Mouse (Mus musculus) midbrain, embryonic 13.5 days (tissue): ENCODE results near the gene Trmt1. TPM values are rescaled to one million over a fixed set of nuclear protein-coding genes. Genes with fewer than 3 reads are reported as not detected.
A peak's percentile ranks its signal among the peaks of the same experiment; 100 is the strongest.

ENCODE experiments used
- ATAC-seq: fragments of 200-750 bp; cut with Nextera tagmentation; 2 replicates; pipeline ENCODE4 v1.8.0; 2017; ENCODE audit warnings: mild to moderate bottlenecking, moderate TSS enrichment, moderate library complexity
- H3K27ac ChIP-seq: fragments of 300-500 bp; sonication (generic); 2 replicates; pipeline ENCODE4 v1.5.1; 2015; ENCODE audit warnings: inconsistent platforms, mild to moderate bottlenecking, moderate library complexity
- H3K27me3 ChIP-seq: fragments of 300-500 bp; sonication (generic); 2 replicates; pipeline ENCODE4 v1.6.1; 2015; ENCODE audit warnings: mild to moderate bottlenecking, inconsistent platforms
- H3K36me3 ChIP-seq: fragments of 300-500 bp; sonication (generic); 2 replicates; pipeline ENCODE4 v1.6.1; 2015; ENCODE audit warnings: mild to moderate bottlenecking, inconsistent platforms
- H3K4me1 ChIP-seq: fragments of 300-500 bp; sonication (generic); replicated peaks from 2 replicates; pipeline ENCODE4 v1.6.1; 2015; ENCODE audit warnings: inconsistent platforms
- H3K4me2 ChIP-seq: fragments of 300-500 bp; sonication (generic); replicated peaks from 2 replicates; pipeline ENCODE4 v1.6.1; 2015; ENCODE audit warnings: moderate library complexity, mild to moderate bottlenecking, inconsistent platforms
- H3K4me3 ChIP-seq: fragments of 300-500 bp; sonication (generic); replicated peaks from 2 replicates; pipeline ENCODE4 v1.5.1; 2015; ENCODE audit warnings: mild to moderate bottlenecking, inconsistent platforms
- H3K9ac ChIP-seq: fragments of 300-500 bp; sonication (generic); replicated peaks from 2 replicates; pipeline ENCODE4 v1.6.1; 2015; ENCODE audit warnings: mild to moderate bottlenecking, inconsistent platforms
- H3K9me3 ChIP-seq: fragments of 300-500 bp; sonication (generic); 2 replicates; pipeline ENCODE4 v1.6.1; 2016; ENCODE audit warnings: mild to moderate bottlenecking, inconsistent platforms
- WGBS: fragments of 180-500 bp; shearing (Covaris S2); methylation state at CpG from one replicate; pipeline ENCODE4 v1.1.7; 2015; 5-methylcytosine and 5-hydroxymethylcytosine counted together
- polyA plus RNA-seq: library from polyadenylated mRNA; unstranded; fragments of >200 nt; fragmentation: Nextera tagmentation; extraction: Ambion mirVana; gene quantifications from 2 replicates; pipeline ENCODE4 v1.2.1, GENCODE M21; 2015

Gene Trmt1
- polyA plus RNA-seq, 1 experiment from 2014 or later = 50.1 TPM

DNA sequence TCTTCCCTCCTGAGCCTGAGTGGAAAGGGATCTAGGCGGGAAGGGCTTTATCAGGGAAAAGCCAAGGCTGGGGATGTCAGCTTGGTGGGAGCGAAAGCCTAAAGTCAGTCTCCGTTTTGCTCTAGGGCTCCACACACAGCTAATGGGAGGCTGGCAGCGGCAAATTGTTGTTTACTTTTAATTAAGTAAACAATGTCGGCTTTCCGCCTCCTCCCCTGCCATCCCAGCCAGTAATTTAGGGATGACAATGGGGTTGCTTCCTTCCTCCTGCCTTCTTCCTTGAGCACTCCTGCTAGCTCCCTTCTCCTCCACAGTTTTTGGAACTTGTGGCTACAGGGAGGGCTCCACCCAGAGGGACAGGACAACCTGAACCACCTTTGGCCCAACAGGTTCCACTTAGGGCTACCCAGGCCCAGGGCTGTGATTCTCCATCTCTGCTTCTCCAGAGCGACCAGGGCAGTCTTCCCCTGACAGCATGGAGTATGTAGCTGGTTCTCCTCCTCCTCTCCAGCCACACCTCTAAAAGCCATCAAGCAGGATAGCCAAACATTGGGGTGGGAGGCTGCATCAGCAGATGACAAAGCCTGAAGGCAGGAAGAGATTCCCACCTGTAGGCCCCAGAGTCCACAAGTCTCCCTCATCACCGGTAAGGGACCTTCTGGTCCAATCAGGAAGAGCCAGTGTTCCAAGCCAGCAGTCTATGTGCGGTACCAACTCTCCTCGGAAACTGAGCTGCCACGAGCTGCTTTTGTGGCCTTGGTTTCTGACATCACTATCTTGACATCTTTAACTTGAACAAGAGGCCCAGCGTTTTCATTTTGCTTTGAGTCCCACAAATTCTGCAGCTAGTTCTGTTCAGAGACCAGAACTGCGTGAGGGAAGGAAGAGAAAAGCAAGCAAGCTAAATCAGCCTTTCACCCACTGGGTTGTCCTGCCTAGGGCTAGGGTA is 55.1 kb downstream of the Trmt1 start:
- H3K4me1 ChIP-seq = peaks cover 94% of the 10 kb centered on the region
- peaks cover 100% of the 10 kb centered on the region for H3K27me3 ChIP-seq
- H3K9me3 ChIP-seq = no peaks in the 10 kb centered on the region
- ATAC-seq = no peak
- no peak overlapping the region for H3K4me3 ChIP-seq
- no peak overlapping the region for H3K9ac ChIP-seq
- H3K36me3 ChIP-seq = no peaks in the 10 kb centered on the region
- H3K4me2 ChIP-seq = no peak overlapping the region
- no peak overlapping the region for H3K27ac ChIP-seq
- 27% methylated on average over 13 of the region's 13 CpGs for WGBS

DNA sequence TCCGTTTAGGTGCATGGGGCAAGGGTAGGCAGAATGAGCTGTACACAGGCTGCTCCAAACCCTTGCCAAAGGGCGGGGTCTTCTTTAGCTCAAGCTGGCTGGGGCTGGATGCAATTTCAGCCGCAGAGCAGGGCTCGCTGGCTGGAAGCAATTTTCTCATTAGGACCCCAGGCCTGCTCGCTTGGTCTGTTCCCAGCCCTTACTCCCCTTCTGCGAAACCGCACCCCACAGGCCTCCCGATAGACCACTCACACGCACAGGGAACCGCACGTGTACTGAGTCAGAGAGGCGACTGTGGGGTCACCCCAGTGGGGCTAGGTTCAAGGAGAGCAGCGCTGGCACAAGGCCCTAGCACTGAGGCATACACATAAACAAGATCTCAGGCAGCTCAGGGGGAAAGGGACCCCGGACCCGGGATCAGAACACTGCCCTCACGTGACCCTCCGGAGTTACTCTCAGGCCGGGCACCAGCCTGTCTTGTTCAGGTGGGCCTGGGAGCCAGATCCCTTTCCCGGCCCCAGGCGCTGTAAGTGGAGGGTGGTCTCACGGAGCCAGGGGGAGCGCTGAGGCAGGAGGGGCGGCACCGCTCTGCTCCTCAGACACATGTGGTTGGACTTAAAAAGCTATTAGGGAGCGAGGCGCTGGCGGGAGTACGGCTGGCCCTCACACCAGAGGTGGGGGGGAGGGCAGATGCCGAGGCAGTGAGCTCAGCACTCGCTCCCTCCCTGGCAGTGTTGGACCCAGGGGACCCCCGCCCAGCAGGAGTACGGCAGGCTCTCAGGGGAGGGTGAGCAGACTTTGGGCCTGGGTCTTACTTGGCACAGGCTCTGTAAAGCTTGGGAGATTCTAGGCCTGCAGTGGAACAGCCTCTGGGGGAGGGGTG is 56.3 kb downstream of the Trmt1 start:
- H3K9ac ChIP-seq = peak overlapping the region; percentile 44
- peaks cover 96% of the 10 kb centered on the region for H3K4me1 ChIP-seq
- peaks cover 100% of the 10 kb centered on the region for H3K27me3 ChIP-seq
- peak; percentile 37 for ATAC-seq
- H3K27ac ChIP-seq = peak overlapping the region; percentile 71
- peak overlapping the region; percentile 34 for H3K4me2 ChIP-seq
- no peaks in the 10 kb centered on the region for H3K9me3 ChIP-seq
- H3K4me3 ChIP-seq = 0 out of 2 replicates have a peak overlapping the region, but pooled peaks have one; percentile 5
- WGBS = 4% methylated on average over 32 of the region's 32 CpGs
- no peaks in the 10 kb centered on the region for H3K36me3 ChIP-seq

- Histone ChIP-seq H3K4me2 (peak overlapping the region; percentile 34), H3K27ac (peak overlapping the region; percentile 71), H3K9ac (peak overlapping the region; percentile 44; the same call in 1 of the 2 replicates), H3K9me3 (no peaks in the 10 kb centered on the region), H3K4me3 (0 out of 2 replicates have a peak overlapping the region, but pooled peaks have one; percentile 5), H3K36me3 (no peaks in the 10 kb centered on the region), H3K4me1 (peaks cover 89% of the 10 kb centered on the region), H3K27me3 (peaks cover 99% of the 10 kb centered on the region)
- ATAC-seq = no peak
- WGBS = 8% methylated on average over 10 of the region's 10 CpGs
These were observed 56.9 kb downstream of the Trmt1 start for GRCm38 (mm10) chr8:84743054-84743415.

DNA sequence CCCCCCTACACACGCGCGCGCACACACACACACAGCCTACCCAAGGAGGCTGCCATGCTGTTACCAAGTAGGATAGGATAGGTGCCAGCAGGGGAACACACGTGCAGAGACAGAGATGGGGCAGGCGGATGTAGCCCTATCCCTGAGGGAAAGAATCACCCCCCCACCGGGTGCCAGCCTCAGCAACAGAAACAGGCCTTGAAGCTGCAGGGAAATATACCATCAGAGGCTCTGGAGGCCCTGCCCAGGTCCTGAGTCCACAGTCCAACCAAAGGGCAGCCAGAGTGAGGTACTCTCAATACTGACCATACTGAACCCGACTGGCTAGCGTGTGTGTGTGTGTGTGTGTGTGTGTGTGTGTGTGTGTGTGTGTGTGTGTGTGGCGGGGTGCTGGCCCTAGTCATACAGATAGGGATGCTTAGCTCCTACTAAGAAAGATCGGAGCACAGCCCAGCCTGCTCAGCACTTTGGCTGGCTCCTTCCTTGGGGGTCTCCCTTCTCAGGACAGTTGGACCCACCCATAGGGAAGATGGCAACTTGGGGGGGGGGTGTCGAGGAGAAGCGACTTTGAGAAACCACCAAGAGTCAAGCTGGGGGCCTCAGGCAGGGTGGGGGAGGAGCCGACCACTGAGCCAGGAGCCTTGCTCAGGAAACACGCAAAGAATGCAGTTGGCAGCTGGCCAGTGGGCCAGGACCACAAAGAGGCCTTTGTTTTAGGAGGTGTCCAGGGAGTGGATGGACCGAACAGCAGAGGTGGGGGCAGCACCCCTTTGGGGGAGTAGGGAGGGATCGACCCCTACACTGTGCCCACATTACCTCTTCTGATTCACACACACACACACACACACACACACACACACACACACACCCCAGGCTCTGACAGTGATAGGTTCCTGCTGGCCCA is 57.7 kb downstream of the Trmt1 start:
- H3K9ac ChIP-seq = peak overlapping the region; percentile 36

GRCm38 (mm10) chr8:84745032-84745925 is 59.2 kb downstream of the Trmt1 start:
- Histone ChIP-seq H3K4me3 (no peak overlapping the region), H3K9ac (peak overlapping the region; percentile 36; the same call in 1 of the 2 replicates), H3K9me3 (no peaks in the 10 kb centered on the region), H3K4me2 (no peak overlapping the region), H3K36me3 (no peaks in the 10 kb centered on the region), H3K27me3 (peaks cover 99% of the 10 kb centered on the region), H3K27ac (no peak overlapping the region; the same call in none of the 2 replicates), H3K4me1 (peaks cover 74% of the 10 kb centered on the region)
- no peak for ATAC-seq
- 5% methylated on average over 17 of the region's 17 CpGs for WGBS

More for the DNA sequence above, 57.7 kb downstream of the Trmt1 start:
- Histone ChIP-seq H3K4me1 (peaks cover 82% of the 10 kb centered on the region), H3K36me3 (no peaks in the 10 kb centered on the region), H3K4me2 (peak overlapping the region; percentile 34), H3K27me3 (peaks cover 99% of the 10 kb centered on the region), H3K27ac (peak overlapping the region; percentile 71), H3K9me3 (no peaks in the 10 kb centered on the region), H3K4me3 (no peak overlapping the region)
- 3% methylated on average over 17 of the region's 17 CpGs for WGBS
- ATAC-seq = peak; percentile 72

Other genes starting within 250 kb of the Trmt1 start
- 20.0 and 26.3 TPM in 2 replicates for gene Ier2, start 23.5 kb upstream of the Trmt1 start, polyA plus RNA-seq
- gene Nacc1, start 1.6 kb downstream of the Trmt1 start, polyA plus RNA-seq = 16.8 and 17.3 TPM in 2 replicates
- 2.1 and 2.4 TPM in 2 replicates for gene Lyl1, start 15.2 kb downstream of the Trmt1 start, polyA plus RNA-seq
- gene G430095P16Rik, start 36.7 kb downstream of the Trmt1 start, polyA plus RNA-seq = 1.3 and 1.9 TPM in 2 replicates
- 22.4 and 28.4 TPM in 2 replicates for gene Nfix, start 114.0 kb downstream of the Trmt1 start, polyA plus RNA-seq
- 8.8 and 8.9 TPM in 2 replicates for gene Dand5, start 136.5 kb downstream of the Trmt1 start, polyA plus RNA-seq
- gene Gadd45gip1, start 145.2 kb downstream of the Trmt1 start, polyA plus RNA-seq = 34.5 and 36.3 TPM in 2 replicates
- gene Rad23a, start 154.4 kb downstream of the Trmt1 start, polyA plus RNA-seq = 84.8 and 88.8 TPM in 2 replicates
- gene Calr, start 160.6 kb downstream of the Trmt1 start, polyA plus RNA-seq = 599 and 642 TPM in 2 replicates
- gene Farsa, start 170.7 kb downstream of the Trmt1 start, polyA plus RNA-seq = 113 and 122 TPM in 2 replicates
- 23.6 and 24.8 TPM in 2 replicates for gene Syce2, start 185.8 kb downstream of the Trmt1 start, polyA plus RNA-seq
- gene Gcdh, start 207.6 kb downstream of the Trmt1 start, polyA plus RNA-seq = 31.7 and 34.3 TPM in 2 replicates
- 0.55 and 0.97 TPM in 2 replicates for gene Klf1, start 215.6 kb downstream of the Trmt1 start, polyA plus RNA-seq
- gene Dnase2a, start 222.3 kb downstream of the Trmt1 start, polyA plus RNA-seq = 6.0 and 6.2 TPM in 2 replicates